Mouse (Mus musculus): Measurements from ENCODE around the gene Zfand6. TPM values are rescaled to one million over a fixed set of nuclear protein-coding genes. Genes with fewer than 3 reads are reported as not detected.

Gene Zfand6
- polyA plus RNA-seq, 1 experiment from 2014 or later: 153 TPM

DNA sequence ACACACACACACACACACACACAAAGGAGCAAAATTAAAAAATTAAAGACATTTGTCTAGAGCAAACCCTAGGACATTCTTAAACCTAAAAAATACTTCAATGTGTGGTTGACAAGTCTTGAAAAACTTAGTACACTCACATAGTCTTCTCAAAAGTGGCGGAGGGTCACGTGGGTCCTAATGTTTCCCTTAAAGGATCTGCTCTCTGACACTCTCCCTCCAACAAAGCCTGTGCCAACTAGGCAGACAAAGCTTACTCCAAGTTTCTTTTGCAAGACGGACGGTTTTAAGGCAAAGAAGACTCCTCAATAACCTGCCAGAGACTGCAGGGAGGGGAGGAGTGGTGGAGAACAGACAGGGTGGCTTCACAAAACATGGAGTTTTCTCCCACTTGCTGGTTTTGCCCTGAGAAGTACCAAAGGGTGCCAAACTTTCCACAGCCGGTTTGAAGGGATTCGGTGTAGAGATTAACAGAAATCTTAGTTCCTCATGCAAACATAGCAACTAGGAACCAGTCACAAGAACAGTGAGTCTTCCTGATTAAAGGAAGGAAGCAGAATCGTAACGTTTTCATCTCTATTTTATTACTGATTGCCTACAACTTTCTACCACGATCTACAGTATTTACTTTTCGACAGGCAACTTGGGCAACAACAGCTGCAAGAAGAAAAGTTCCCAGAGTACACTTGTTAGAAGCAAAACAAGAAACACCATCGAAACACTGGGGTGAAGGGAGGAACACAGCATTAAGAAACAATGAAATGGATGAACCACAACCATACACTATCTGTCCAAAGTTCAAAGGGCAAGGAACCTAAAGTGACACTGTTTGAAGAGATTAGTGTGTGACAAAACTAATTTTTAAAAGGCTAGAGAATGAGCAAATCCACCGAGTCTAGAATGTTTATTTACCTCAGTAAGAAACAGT, 1.8 kb downstream of the Zfand6 start:
- Histone ChIP-seq H3K27ac (ENCODE audit: low read length) (no peak overlapping the region), H3K4me1 (ENCODE audit: control insufficient read depth, insufficient read depth, low read length) (peaks cover 5% of the 10 kb centered on the region), H3K9me3 (replicated peaks; ENCODE audit: control insufficient read depth, low read length) (no peaks in the 10 kb centered on the region), H3K4me3 (ENCODE audit: low read length) (peak overlapping the region; percentile 95; the same call in 1 of the 2 replicates), H3K27me3 (ENCODE audit: control insufficient read depth, insufficient read depth, low read length) (no peaks in the 10 kb centered on the region), H3K4me2 (ENCODE audit: low read depth, low read length) (peak overlapping the region; percentile 83; the same call in 1 of the 2 replicates), H3K9ac (ENCODE audit: low read length) (no peak overlapping the region), H3K36me3 (ENCODE audit: control insufficient read depth, insufficient read depth) (no peaks in the 10 kb centered on the region)
- 69% methylated on average over 12 of the region's 12 CpGs for WGBS
- ATAC-seq (replicated peaks; ENCODE audit: extremely low read depth, insufficient read depth, low FRiP score): no peak

DNA sequence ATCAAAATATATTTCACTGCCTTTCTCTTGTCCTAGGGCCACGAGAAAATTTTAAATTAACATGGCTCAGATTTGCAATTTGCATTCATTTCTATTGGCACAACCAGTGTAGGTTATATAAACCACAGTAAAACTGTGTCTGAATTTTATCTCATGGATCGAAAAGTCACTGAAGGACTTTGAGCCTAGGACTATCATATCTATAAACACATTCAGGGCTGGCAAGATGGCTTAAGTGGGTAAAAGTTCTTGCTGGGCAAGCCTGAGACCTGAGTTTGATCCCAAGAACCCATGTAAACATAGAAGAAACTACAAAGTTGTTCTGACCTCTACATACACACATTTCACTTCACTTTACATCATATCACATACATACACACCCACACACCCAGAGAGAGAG, 3.4 kb downstream of the Zfand6 start:
- no peak for ATAC-seq (replicated peaks; ENCODE audit: extremely low read depth, insufficient read depth, low FRiP score)
- peaks cover 5% of the 10 kb centered on the region for H3K4me1 ChIP-seq (ENCODE audit: control insufficient read depth, insufficient read depth, low read length)
- H3K4me2 ChIP-seq (ENCODE audit: low read depth, low read length): no peak overlapping the region
- no peaks in the 10 kb centered on the region for H3K9me3 ChIP-seq (replicated peaks; ENCODE audit: control insufficient read depth, low read length)
- H3K4me3 ChIP-seq (ENCODE audit: low read length): no peak overlapping the region
- no peak overlapping the region for H3K9ac ChIP-seq (ENCODE audit: low read length)
- H3K27ac ChIP-seq (ENCODE audit: low read length): no peak overlapping the region
- no peaks in the 10 kb centered on the region for H3K27me3 ChIP-seq (ENCODE audit: control insufficient read depth, insufficient read depth, low read length)
- no peaks in the 10 kb centered on the region for H3K36me3 ChIP-seq (ENCODE audit: control insufficient read depth, insufficient read depth)
- 63% methylated on average over 2 of the region's 2 CpGs for WGBS

DNA sequence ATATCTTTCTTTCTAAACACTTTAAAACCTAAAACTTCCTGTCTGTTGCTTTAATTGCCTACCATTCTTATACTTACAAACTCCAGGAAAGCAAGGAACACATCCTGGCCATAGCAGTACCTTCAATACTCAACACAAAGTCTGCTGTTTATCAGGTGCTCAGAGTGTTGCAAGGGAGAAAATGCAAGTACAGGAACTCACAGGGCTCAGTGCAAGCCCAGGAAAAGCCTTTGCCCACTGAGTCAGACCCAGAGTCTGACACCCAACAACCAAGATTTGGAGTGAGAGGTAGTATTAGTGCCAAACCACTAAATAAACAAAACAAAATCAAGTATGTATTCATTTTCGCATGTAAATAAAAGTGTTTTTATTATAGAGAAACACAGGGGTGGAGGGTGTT, 5.1 kb downstream of the Zfand6 start:
- no peak overlapping the region for H3K4me3 ChIP-seq (ENCODE audit: low read length)
- no peak overlapping the region for H3K27ac ChIP-seq (ENCODE audit: low read length)
- H3K27me3 ChIP-seq (ENCODE audit: control insufficient read depth, insufficient read depth, low read length): no peaks in the 10 kb centered on the region
- H3K4me2 ChIP-seq (ENCODE audit: low read depth, low read length): no peak overlapping the region
- ATAC-seq (replicated peaks; ENCODE audit: extremely low read depth, insufficient read depth, low FRiP score): no peak
- H3K9me3 ChIP-seq (replicated peaks; ENCODE audit: control insufficient read depth, low read length): no peaks in the 10 kb centered on the region
- H3K9ac ChIP-seq (ENCODE audit: low read length): no peak overlapping the region
- H3K36me3 ChIP-seq (ENCODE audit: control insufficient read depth, insufficient read depth): no peaks in the 10 kb centered on the region
- peaks cover 10% of the 10 kb centered on the region; the same call in 1 of the 2 replicates for H3K4me1 ChIP-seq (ENCODE audit: control insufficient read depth, insufficient read depth, low read length)
- 88% methylated on average over 1 of the region's 1 CpGs for WGBS

DNA sequence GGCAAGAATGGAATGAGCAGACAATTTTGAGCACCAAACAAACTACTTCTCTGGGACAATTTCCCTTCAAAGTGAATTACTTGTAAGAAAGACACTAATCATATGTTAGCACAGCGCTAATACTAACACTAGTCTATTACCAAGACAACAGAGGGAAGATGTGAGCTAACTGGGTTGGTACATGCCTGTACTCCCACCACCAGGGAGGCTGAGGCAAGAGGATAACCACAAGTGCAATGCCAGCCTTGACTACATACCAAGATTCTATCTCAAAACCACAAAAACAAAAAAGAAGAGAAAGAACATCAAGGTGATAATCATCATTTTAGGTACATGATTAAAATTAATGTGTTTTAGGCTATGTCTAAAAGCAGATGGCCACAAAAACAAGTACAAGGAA, 8.2 kb downstream of the Zfand6 start:
- Histone ChIP-seq H3K36me3 (ENCODE audit: control insufficient read depth, insufficient read depth) (no peaks in the 10 kb centered on the region), H3K27me3 (ENCODE audit: control insufficient read depth, insufficient read depth, low read length) (no peaks in the 10 kb centered on the region), H3K4me1 (ENCODE audit: control insufficient read depth, insufficient read depth, low read length) (peaks cover 9% of the 10 kb centered on the region), H3K4me3 (ENCODE audit: low read length) (no peak overlapping the region), H3K9ac (ENCODE audit: low read length) (no peak overlapping the region), H3K27ac (ENCODE audit: low read length) (no peak overlapping the region), H3K9me3 (replicated peaks; ENCODE audit: control insufficient read depth, low read length) (no peaks in the 10 kb centered on the region), H3K4me2 (ENCODE audit: low read depth, low read length) (no peak overlapping the region)
- 89% methylated on average over 1 of the region's 1 CpGs for WGBS
- no peak for ATAC-seq (replicated peaks; ENCODE audit: extremely low read depth, insufficient read depth, low FRiP score)

DNA sequence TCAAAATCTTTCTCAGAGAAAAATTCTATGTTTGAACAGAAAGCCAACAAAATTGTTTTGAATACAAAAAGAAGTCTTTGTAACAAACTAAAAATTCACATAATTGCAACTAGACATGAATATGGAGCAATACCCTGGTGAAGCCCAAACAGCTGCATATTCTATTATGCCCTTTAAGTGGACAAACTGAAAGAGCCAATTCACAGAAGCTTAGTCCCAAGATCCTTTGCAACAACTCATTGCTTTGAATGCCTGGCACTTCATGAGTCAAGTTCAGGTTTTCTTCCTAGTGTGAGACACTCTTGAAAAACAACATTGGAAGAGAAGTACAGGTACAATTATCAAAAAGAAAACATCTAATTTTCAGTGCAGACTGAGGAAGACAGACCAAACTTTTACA, 8.8 kb downstream of the Zfand6 start:
- Histone ChIP-seq H3K9me3 (replicated peaks; ENCODE audit: control insufficient read depth, low read length) (no peaks in the 10 kb centered on the region), H3K27me3 (ENCODE audit: control insufficient read depth, insufficient read depth, low read length) (no peaks in the 10 kb centered on the region), H3K4me3 (ENCODE audit: low read length) (no peak overlapping the region), H3K27ac (ENCODE audit: low read length) (no peak overlapping the region), H3K9ac (ENCODE audit: low read length) (no peak overlapping the region), H3K4me2 (ENCODE audit: low read depth, low read length) (no peak overlapping the region), H3K36me3 (ENCODE audit: control insufficient read depth, insufficient read depth) (no peaks in the 10 kb centered on the region), H3K4me1 (ENCODE audit: control insufficient read depth, insufficient read depth, low read length) (peaks cover 9% of the 10 kb centered on the region)
- no peak for ATAC-seq (replicated peaks; ENCODE audit: extremely low read depth, insufficient read depth, low FRiP score)

DNA sequence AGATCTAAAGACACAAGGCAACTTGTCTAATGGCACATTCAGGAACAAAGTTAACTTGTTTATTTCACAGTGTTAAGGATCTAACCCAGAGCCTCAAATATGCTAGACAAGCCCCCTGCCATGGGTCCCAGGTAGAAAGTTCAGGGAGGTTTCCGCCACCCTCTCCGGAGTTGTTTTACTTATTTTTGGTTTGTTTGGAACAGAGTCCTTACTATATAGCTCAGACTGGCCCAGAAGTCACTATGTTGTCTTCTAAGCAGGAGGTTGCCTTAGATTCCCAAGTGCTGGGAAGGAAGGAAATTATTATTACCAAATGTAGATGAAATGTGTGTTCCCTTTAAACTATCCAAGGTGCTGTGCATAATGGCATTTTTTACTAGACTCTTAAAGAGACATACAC, 9.7 kb downstream of the Zfand6 start:
- Histone ChIP-seq H3K9me3 (replicated peaks; ENCODE audit: control insufficient read depth, low read length) (no peaks in the 10 kb centered on the region), H3K4me1 (ENCODE audit: control insufficient read depth, insufficient read depth, low read length) (peaks cover 9% of the 10 kb centered on the region), H3K4me3 (ENCODE audit: low read length) (peak overlapping the region; percentile 30), H3K9ac (ENCODE audit: low read length) (peak overlapping the region; percentile 55), H3K4me2 (ENCODE audit: low read depth, low read length) (peak overlapping the region; percentile 54), H3K36me3 (ENCODE audit: control insufficient read depth, insufficient read depth) (no peaks in the 10 kb centered on the region), H3K27ac (ENCODE audit: low read length) (peak overlapping the region; percentile 27; the same call in 1 of the 2 replicates), H3K27me3 (ENCODE audit: control insufficient read depth, insufficient read depth, low read length) (no peaks in the 10 kb centered on the region)
- no peak for ATAC-seq (replicated peaks; ENCODE audit: extremely low read depth, insufficient read depth, low FRiP score)
- 70% methylated on average over 2 of the region's 2 CpGs for WGBS

DNA sequence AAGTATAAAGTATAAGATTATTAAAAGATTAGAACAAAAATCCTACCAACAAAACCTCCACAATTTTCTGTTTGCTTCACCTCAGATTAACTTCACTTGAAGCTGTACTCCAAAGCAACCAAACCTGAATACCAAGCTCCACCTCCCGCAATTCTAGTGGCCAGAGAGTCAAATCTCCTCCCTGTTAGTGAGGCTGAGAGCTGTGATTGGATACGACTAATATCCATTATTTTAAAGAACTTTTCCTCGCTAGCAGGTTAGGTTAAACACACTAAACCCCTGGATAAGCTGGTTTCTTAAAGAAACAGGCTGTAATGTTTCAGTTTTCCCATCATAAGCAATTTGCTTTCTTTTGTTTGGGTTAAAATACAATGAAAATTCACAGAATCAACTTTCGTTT, 10.5 kb downstream of the Zfand6 start:
- 3% methylated on average over 4 of the region's 4 CpGs for WGBS
- peak overlapping the region; percentile 54 for H3K4me2 ChIP-seq (ENCODE audit: low read depth, low read length)
- ATAC-seq (replicated peaks; ENCODE audit: extremely low read depth, insufficient read depth, low FRiP score): peak; percentile 96

DNA sequence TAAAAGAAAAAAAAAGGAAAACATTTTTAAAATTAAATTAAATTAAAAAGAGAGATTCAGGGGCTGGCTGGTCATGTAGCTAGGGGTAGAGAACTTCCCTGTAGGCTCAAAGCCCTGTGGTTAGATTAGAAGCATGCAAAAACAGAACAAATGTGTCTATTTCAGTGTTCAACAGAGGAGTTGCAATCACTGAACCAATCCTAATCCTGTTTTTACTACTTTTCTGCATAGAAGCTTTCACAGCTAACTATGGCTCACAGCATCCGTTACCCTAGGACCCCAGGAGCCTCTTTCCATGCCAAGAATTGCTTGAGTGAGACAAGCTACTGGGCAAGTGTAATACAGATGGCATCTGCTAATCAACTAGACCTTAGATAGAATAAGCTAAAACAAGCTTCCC, 16.7 kb downstream of the Zfand6 start:
- Histone ChIP-seq H3K27me3 (ENCODE audit: control insufficient read depth, insufficient read depth, low read length) (no peaks in the 10 kb centered on the region), H3K9ac (ENCODE audit: low read length) (no peak overlapping the region), H3K9me3 (replicated peaks; ENCODE audit: control insufficient read depth, low read length) (no peaks in the 10 kb centered on the region), H3K36me3 (ENCODE audit: control insufficient read depth, insufficient read depth) (no peaks in the 10 kb centered on the region), H3K27ac (ENCODE audit: low read length) (no peak overlapping the region), H3K4me1 (ENCODE audit: control insufficient read depth, insufficient read depth, low read length) (peaks cover 19% of the 10 kb centered on the region), H3K4me2 (ENCODE audit: low read depth, low read length) (no peak overlapping the region), H3K4me3 (ENCODE audit: low read length) (no peak overlapping the region)
- no peak for ATAC-seq (replicated peaks; ENCODE audit: extremely low read depth, insufficient read depth, low FRiP score)
- WGBS: 52% methylated on average over 1 of the region's 1 CpGs

More for the DNA sequence above, 10.5 kb downstream of the Zfand6 start:
- H3K4me1 ChIP-seq (ENCODE audit: control insufficient read depth, insufficient read depth, low read length): peaks cover 9% of the 10 kb centered on the region
- H3K36me3 ChIP-seq (ENCODE audit: control insufficient read depth, insufficient read depth): no peaks in the 10 kb centered on the region
- H3K27me3 ChIP-seq (ENCODE audit: control insufficient read depth, insufficient read depth, low read length): no peaks in the 10 kb centered on the region
- H3K27ac ChIP-seq (ENCODE audit: low read length): no peak overlapping the region
- H3K9me3 ChIP-seq (replicated peaks; ENCODE audit: control insufficient read depth, low read length): no peaks in the 10 kb centered on the region
- peak overlapping the region; percentile 62 for H3K9ac ChIP-seq (ENCODE audit: low read length)
- H3K4me3 ChIP-seq (ENCODE audit: low read length): peak overlapping the region; percentile 47

DNA sequence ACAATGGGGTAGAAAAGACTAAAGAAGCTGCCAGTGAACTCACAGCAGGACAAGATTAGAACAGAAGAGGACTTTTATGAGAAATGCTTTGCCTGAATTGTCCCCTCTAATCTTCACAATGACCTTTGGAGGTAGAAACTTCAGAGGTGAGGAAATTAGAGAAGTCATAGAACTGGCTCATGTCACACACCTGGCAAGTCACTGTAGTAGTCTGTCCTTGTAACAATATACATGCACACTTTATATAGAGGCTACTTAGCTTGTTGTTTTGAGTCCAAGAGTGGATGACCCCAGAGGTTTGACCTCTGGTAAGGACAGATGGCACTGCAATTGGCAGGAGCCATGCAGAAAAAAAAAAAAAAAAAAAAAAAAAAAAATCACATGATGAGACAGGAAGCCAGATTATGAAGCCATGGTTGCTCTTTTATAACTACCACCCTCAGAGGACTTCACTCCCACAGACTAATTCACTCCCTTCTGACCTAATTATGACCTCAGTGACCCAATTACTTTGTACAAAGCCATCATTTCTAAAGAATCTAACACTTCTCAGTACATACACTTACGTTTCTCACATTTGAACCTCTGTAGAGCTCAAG, 20.1 kb downstream of the Zfand6 start:
- no peak overlapping the region for H3K4me2 ChIP-seq (ENCODE audit: low read depth, low read length)
- no peak overlapping the region for H3K27ac ChIP-seq (ENCODE audit: low read length)
- 69% methylated on average over 1 of the region's 1 CpGs for WGBS
- peaks cover 16% of the 10 kb centered on the region for H3K4me1 ChIP-seq (ENCODE audit: control insufficient read depth, insufficient read depth, low read length)
- no peak overlapping the region for H3K4me3 ChIP-seq (ENCODE audit: low read length)
- no peaks in the 10 kb centered on the region for H3K9me3 ChIP-seq (replicated peaks; ENCODE audit: control insufficient read depth, low read length)
- H3K27me3 ChIP-seq (ENCODE audit: control insufficient read depth, insufficient read depth, low read length): no peaks in the 10 kb centered on the region
- H3K36me3 ChIP-seq (ENCODE audit: control insufficient read depth, insufficient read depth): no peaks in the 10 kb centered on the region
- ATAC-seq (replicated peaks; ENCODE audit: extremely low read depth, insufficient read depth, low FRiP score): no peak
- no peak overlapping the region for H3K9ac ChIP-seq (ENCODE audit: low read length)

Measured in heart, embryonic 16.5 days (tissue).